ENCODE assay signal across 8 mouse cellular contexts in genomic region chr3:97683560-97684195, GRCm38 (mm10). TPM values are rescaled to one million over a fixed set of nuclear protein-coding genes. Genes with fewer than 3 reads are reported as not detected.
DNase-seq lines count a peak whose midpoint lies in the region; ATAC-seq lines count a peak whose summit lies in the region.

No protein-coding gene starts in this region.

- intact Hi-C loops in left cerebral cortex, postnatal 36 days (cut with DNase I): loop anchor here (5.0 to 10.0 kb wide), 3 partner anchors 84 to 541 kb away; partner anchors contain the start of gene Reg4

- H3K4me3 ChIP-seq in hindbrain, embryonic 13.5 days: no peak overlapping the region
- no peak overlapping the region for H3K4me3 ChIP-seq in stomach, embryonic 14.5 days (ENCODE audit: low read depth, low read length)

- H3K36me3 ChIP-seq in hindbrain, embryonic 13.5 days: no peaks in the 10 kb centered on the region
- no peaks in the 10 kb centered on the region for H3K36me3 ChIP-seq in stomach, embryonic 14.5 days (ENCODE audit: control insufficient read depth, insufficient read depth, low read length)

- H3K9ac ChIP-seq in hindbrain, embryonic 13.5 days: no peak overlapping the region
- no peak overlapping the region for H3K9ac ChIP-seq in stomach, embryonic 14.5 days (replicated peaks; ENCODE audit: low read depth, low read length)

- WGBS in hindbrain, embryonic 13.5 days: 10% methylated on average over 16 of the region's 16 CpGs
- 9% methylated on average over 16 of the region's 16 CpGs for WGBS in stomach, embryonic 14.5 days

- peak overlapping the region; percentile 26; the same call in 1 of the 2 replicates for H3K4me2 ChIP-seq in hindbrain, embryonic 13.5 days
- H3K4me2 ChIP-seq in stomach, embryonic 14.5 days (replicated peaks; ENCODE audit: low read depth, low read length): peak overlapping the region; percentile 15; the same call in 1 of the 2 replicates

- peak; percentile 48 for DNase-seq in kidney, adult 11 months
- no peak for DNase-seq in kidney, adult 18-20 months
- peak; percentile 79 to 86 for DNase-seq in lung, adult 18-20 months
- no peak for DNase-seq in B cell, adult 2 months
- DNase-seq in left cerebral cortex, postnatal 36 days (ENCODE audit: low spot score in 2 of 2): no peak
- no peak for DNase-seq in adrenal gland, adult (ENCODE audit: inconsistent age in 2 of 2, low spot score in 1 of 2)

- H3K27me3 ChIP-seq in hindbrain, embryonic 13.5 days: peaks cover 38% of the 10 kb centered on the region
- no peaks in the 10 kb centered on the region for H3K27me3 ChIP-seq in stomach, embryonic 14.5 days (ENCODE audit: control insufficient read depth, insufficient read depth, low read length)

- no peak overlapping the region for H3K27ac ChIP-seq in hindbrain, embryonic 13.5 days
- no peak overlapping the region; the same call in 1 of the 2 replicates for H3K27ac ChIP-seq in stomach, embryonic 14.5 days (ENCODE audit: low read length)

- no peaks in the 10 kb centered on the region for H3K9me3 ChIP-seq in hindbrain, embryonic 13.5 days
- no peaks in the 10 kb centered on the region for H3K9me3 ChIP-seq in stomach, embryonic 14.5 days (ENCODE audit: control insufficient read depth, low read depth, low read length)

- peaks cover 27% of the 10 kb centered on the region for H3K4me1 ChIP-seq in hindbrain, embryonic 13.5 days (replicated peaks)
- H3K4me1 ChIP-seq in stomach, embryonic 14.5 days (ENCODE audit: control insufficient read depth, insufficient read depth, low read length): no peaks in the 10 kb centered on the region

- 0 out of 2 replicates have a peak, but pooled peaks have one; percentile 17 for ATAC-seq in hindbrain, embryonic 13.5 days (ENCODE audit: low FRiP score)
- ATAC-seq in stomach, embryonic 14.5 days (ENCODE audit: insufficient number of reproducible peaks, insufficient read depth, low FRiP score, low read depth): peak; percentile 68

RNA-seq across cellular contexts. Expression of gene Gm17651, which starts 9.2 kb away (rescaled TPM):
- polyA plus RNA-seq in hindbrain, embryonic 13.5 days (2015; fragmentation: Nextera tagmentation; extraction: Ambion mirVana): not detected in 2 replicates
- polyA plus RNA-seq in stomach, embryonic 14.5 days (2014; fragmentation: Nextera tagmentation; extraction: Ambion mirVana): not detected in 2 replicates
- total RNA-seq in left cerebral cortex, postnatal 36 days (2021): not detected

RNA-seq across cellular contexts. Expression of gene Prkab2, which starts 25.7 kb away (rescaled TPM):
- 9.2 and 9.7 TPM in 2 replicates for polyA plus RNA-seq in hindbrain, embryonic 13.5 days (2015; fragmentation: Nextera tagmentation; extraction: Ambion mirVana)
- polyA plus RNA-seq in stomach, embryonic 14.5 days (2014; fragmentation: Nextera tagmentation; extraction: Ambion mirVana): 8.6 and 8.7 TPM in 2 replicates
- total RNA-seq in left cerebral cortex, postnatal 36 days (2021): 10 to 100 TPM; 26.4 to 30.8 TPM

RNA-seq across cellular contexts. Expression of gene Fmo5, which starts 55.1 kb away (rescaled TPM):
- 0.57 and 0.69 TPM in 2 replicates for polyA plus RNA-seq in hindbrain, embryonic 13.5 days (2015; fragmentation: Nextera tagmentation; extraction: Ambion mirVana)
- polyA plus RNA-seq in stomach, embryonic 14.5 days (2014; fragmentation: Nextera tagmentation; extraction: Ambion mirVana): 2.9 and 3.4 TPM in 2 replicates
- 1 to 10 TPM; 3.2 to 3.6 TPM for total RNA-seq in left cerebral cortex, postnatal 36 days (2021)

Comparison
In these comparisons a context has a peak if more than half of its experiments do, and no peak if none do; other contexts are left out.
1. DNase-seq: peak in kidney, adult 11 months (single experiment) and lung, adult 18-20 months (2 of 2); none in kidney, adult 18-20 months (single experiment), B cell, adult 2 months (0 of 2), left cerebral cortex, postnatal 36 days (0 of 2) and adrenal gland, adult (0 of 2).